Mouse (Mus musculus) erythroblast, embryonic 14.5 days (primary cell): ENCODE data around the gene Rhd.

Experiments
- GATA1 ChIP-seq: IDR thresholded peaks from 2 replicates; pipeline ENCODE4 v1.6.1; 2012; ENCODE audit warnings: low read length, inconsistent platforms, mixed read lengths
- TAL1 ChIP-seq: IDR thresholded peaks from 3 replicates; pipeline ENCODE4 v1.6.1; 2012; ENCODE audit warnings: low read length, inconsistent platforms, mixed read lengths

- TF ChIP-seq GATA1 (no peak), TAL1 (no peak)
Measured at GRCm38 (mm10) chr4:134943758-134944538, 79.6 kb downstream of the Rhd start.
